Mouse (Mus musculus) G1E-ER4 (cell line): Measurements from ENCODE around the gene Cdk14. TPM values are rescaled to one million over a fixed set of nuclear protein-coding genes. Genes with fewer than 3 reads are reported as not detected.

Source experiments
- GATA1 ChIP-seq: IDR thresholded peaks from one replicate; pipeline ENCODE4 v1.8.0; 2012; ENCODE audit warnings: low read length, inconsistent platforms
- polyA plus RNA-seq: library from polyadenylated mRNA; stranded (reverse); fragments of >175 nt; gene quantifications from 2 replicates; pipeline ENCODE4 v1.2.3, GENCODE M21; 2012

The Cdk14 gene
- polyA plus RNA-seq, 1 experiment: not detected

- no peak for TF ChIP-seq GATA1
These were observed 158.3 kb downstream of the Cdk14 start for GRCm38 (mm10) chr5:5261725-5262296.

- no peak for TF ChIP-seq GATA1
These were observed 159.0 kb downstream of the Cdk14 start for GRCm38 (mm10) chr5:5260966-5261724.

GRCm38 (mm10) chr5:5260309-5260708 is 159.8 kb downstream of the Cdk14 start:
- TF ChIP-seq GATA1: no peak

GRCm38 (mm10) chr5:5254391-5254790 is 165.7 kb downstream of the Cdk14 start:
- no peak for TF ChIP-seq GATA1

- no peak for TF ChIP-seq GATA1
These were observed 166.9 kb downstream of the Cdk14 start for GRCm38 (mm10) chr5:5253177-5253576.

GRCm38 (mm10) chr5:5247671-5248070 is 172.4 kb downstream of the Cdk14 start:
- no peak for TF ChIP-seq GATA1

- no peak for TF ChIP-seq GATA1
These were observed 173.5 kb downstream of the Cdk14 start for GRCm38 (mm10) chr5:5246534-5247175.

- no peak for TF ChIP-seq GATA1
These were observed 174.9 kb downstream of the Cdk14 start for GRCm38 (mm10) chr5:5245182-5245581.

- no peak for TF ChIP-seq GATA1
These were observed 176.5 kb downstream of the Cdk14 start for GRCm38 (mm10) chr5:5243648-5244047.

GRCm38 (mm10) chr5:5242704-5243103 is 177.4 kb downstream of the Cdk14 start:
- TF ChIP-seq GATA1: no peak

GRCm38 (mm10) chr5:5241088-5241487 is 179.0 kb downstream of the Cdk14 start:
- no peak for TF ChIP-seq GATA1

GRCm38 (mm10) chr5:5240121-5240520 is 180.0 kb downstream of the Cdk14 start:
- no peak for TF ChIP-seq GATA1

GRCm38 (mm10) chr5:5226966-5227365 is 193.1 kb downstream of the Cdk14 start:
- TF ChIP-seq GATA1: no peak

- TF ChIP-seq GATA1: no peak
These were observed 208.4 kb downstream of the Cdk14 start for GRCm38 (mm10) chr5:5211780-5212135.

- no peak for TF ChIP-seq GATA1
These were observed 208.9 kb downstream of the Cdk14 start for GRCm38 (mm10) chr5:5211034-5211779.

GRCm38 (mm10) chr5:5208016-5208415 is 212.1 kb downstream of the Cdk14 start:
- no peak for TF ChIP-seq GATA1
